Mouse (Mus musculus) embryo, embryonic 11.5 days (tissue): ENCODE measurements around the gene Pnkp.
A peak's percentile ranks its signal among the peaks of the same experiment; 100 is the strongest.

Experiments used
- DNase-seq: peaks from one replicate; pipeline ENCODE4 v3.0.0-alpha.2; 2012; ENCODE audit warnings: low read depth, low spot score

The Pnkp gene

GRCm38 (mm10) chr7:44857042-44857552 lies at the start of gene Pnkp:
Gene Pnkp (plus strand): TSS chr7:44857139.
- peak; percentile 73 for DNase-seq

DNA sequence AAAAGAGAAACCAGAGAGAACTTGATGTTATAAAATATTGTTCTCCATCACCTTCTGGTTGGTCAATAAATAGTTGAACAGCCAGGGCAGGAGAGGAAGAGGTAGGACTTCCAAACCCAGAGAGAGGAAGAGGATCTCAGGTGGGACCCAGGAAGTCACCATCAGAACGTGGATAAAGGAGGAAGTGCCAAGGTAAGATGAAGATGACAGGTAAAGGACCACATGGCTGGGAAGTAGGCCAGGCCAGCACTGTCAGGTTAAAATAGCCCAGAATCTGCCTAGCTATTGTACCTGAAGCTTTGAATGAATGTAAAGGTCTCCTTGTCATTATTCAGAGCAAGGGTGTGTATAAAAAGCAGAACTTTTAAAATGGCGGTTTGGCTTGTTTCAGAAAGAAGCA lies 48.0 kb upstream of the Pnkp start:
- DNase-seq: no peak

DNA sequence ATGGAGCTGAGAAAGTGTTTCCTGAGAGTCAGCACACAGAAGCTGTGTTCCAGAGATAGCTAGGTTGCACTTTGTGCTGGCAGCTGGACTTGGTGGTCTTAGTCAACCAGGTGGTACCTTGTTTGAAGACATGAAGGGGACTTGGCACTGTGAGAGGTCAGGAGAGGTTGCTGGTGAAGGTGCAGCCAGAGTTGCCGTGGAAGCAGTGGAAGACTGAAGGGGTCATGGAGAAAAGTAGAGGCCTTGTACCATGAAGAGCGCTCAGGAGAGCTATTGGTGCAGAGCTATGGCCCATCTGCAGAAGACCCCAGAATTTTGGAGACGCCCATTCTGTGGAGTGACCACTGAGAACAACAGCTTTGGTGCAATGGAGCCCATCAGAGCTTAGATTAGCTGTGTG lies 47.5 kb upstream of the Pnkp start:
- no peak for DNase-seq

GRCm38 (mm10) chr7:44810365-44810764 lies 46.6 kb upstream of the Pnkp start:
- DNase-seq: no peak

DNA sequence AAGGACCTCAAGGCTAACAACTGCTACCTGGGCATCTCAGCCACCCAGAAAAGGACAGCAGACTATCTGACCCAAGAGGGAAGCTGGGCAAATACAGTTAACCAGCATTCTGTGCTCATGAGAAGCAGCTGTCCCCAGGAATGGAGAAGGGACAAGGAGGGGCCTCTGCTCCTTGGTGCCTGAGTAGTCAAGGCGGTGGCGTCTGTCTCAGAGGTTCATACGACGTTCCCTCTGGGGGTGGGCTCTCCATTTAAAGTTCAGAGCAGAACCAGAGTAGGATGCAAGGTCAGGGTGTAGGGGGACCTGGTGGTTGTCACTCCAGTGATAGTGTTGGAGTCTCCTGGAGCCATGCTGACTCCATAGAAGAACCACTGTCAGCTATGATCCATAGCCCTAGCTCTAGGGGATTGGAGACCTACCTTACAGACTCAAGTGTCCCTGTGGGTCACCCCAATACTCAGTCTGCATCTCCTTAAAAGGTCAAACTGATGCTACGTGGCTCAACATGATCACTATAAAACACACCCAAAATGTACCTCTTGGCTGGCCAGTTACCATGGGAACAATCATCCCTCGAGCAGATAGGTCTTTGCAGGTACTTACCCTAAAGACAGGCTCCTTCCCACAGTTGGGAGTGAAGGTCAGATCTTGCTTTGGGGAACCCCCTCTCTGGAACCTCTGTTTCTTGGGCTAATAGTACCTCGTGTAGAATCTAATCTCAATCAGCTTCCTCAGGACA lies 46.0 kb upstream of the Pnkp start:
- no peak for DNase-seq

- no peak for DNase-seq
Measured at GRCm38 (mm10) chr7:44812651-44813325, 44.2 kb upstream of the Pnkp start.

GRCm38 (mm10) chr7:44813985-44814384 lies 43.0 kb upstream of the Pnkp start:
- no peak for DNase-seq

- DNase-seq: no peak
Measured at GRCm38 (mm10) chr7:44814423-44814822, 42.5 kb upstream of the Pnkp start.

DNA sequence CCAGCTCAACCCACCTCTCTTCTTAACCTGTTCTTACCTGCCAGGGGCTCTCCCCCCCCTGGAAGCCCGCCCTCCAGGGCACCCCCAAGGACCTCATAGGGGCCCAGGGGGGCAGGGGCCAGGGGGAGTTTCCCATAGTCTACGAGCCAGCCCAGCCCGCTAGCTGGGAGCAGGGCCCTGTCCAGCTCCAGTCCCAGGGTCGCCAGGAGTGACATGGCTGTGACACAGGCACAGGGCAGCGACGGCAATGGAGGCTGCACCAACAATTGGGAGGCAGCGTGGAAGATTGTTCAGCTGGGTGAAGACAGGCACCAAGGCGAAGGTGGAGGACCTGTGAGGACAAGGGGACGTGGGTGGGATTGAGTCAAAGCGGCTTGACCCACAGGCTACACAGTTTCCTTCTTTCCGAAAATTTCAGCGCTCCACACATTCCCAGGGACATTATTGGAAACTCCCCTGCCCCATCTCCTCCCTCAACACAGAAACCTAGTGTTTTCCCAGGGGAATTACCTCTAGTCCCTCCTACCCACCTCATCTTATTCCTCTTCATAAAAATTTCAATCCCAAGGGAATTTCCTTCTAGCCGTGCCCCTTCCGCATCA lies 41.9 kb upstream of the Pnkp start:
- no peak for DNase-seq

GRCm38 (mm10) chr7:44815721-44816469 lies 41.0 kb upstream of the Pnkp start, which contains the start of the genes Nup62 and Il4i1:
Gene Nup62 (plus strand): TSS chr7:44816088.
Gene Il4i1 (plus strand): TSS chr7:44816387.
- DNase-seq: peak; percentile 99

DNA sequence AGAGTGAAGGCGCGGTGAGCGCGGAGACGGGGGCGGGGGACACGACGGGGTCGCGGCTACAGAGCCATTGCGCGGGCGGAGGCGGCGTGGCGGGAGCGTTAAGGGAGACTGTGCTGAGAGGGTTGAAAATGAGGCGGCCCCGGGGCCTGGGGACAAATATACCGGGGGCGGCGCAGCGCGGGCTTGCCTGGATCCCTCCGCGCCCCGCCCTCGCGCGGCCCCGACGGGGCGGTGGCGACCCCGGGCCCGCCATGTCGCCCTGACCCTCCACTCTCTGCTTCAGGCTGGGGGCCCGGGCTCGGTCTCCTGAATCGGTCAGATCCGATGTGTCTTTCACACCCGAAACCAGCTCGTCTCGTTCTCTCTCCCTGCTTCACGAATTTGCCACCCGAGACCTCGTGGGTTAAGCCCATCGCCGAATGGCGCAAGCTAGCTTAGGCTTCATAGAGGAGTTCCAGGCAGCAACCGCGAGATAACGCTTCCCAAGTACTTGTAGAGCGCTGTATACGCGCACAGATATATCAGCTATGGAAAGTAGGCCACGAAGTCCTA lies 40.4 kb upstream of the Pnkp start, which contains the start of gene Atf5:
Gene Atf5 (minus strand): TSS at position 189 of the 552 bp plus-strand sequence.
- DNase-seq: peak; percentile 29

DNA sequence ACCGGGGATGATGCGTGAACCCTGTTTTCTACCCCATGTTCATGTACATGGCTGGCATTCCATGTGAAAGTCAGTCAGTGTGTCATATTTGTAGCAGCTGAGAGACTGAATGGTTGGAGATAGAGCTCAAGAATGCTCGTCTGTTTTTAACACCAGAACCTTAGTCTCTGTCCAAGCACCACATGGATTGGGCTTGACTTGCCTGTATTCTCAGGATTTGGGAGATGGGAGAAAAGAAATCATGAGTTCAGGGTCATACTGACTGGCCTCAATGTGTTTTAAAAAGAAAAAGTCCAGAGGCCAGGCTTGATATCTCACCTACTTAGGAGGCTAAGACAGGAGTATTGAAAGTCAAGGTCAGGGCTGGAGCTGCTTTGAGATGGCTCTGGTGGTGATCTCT lies 39.5 kb upstream of the Pnkp start:
- no peak for DNase-seq

DNA sequence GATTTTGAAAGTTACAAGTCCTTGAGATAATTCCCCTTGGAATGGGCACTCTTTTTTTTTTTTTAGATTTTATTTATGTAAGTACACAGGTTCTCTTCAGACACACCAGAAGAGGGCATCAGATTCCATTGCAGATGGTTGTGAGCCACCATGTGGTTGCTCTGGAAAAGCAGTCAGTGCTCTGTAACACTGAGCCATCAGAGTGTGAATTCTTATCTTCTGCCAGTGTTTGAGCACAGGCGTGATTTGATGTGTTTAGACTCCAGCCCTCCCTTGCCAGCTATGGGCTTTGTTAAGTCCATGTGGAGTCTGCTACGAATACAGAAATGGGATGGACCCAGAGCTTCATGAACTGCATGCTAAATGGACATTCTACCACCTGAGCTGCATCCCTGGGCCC lies 38.8 kb upstream of the Pnkp start:
- no peak for DNase-seq

GRCm38 (mm10) chr7:44818751-44819235 lies 38.1 kb upstream of the Pnkp start:
- DNase-seq: no peak

GRCm38 (mm10) chr7:44819391-44819790 lies 37.5 kb upstream of the Pnkp start:
- no peak for DNase-seq

GRCm38 (mm10) chr7:44819863-44820262 lies 37.1 kb upstream of the Pnkp start:
- no peak for DNase-seq

- DNase-seq: no peak
Measured at GRCm38 (mm10) chr7:44820525-44820924, 36.4 kb upstream of the Pnkp start.

DNA sequence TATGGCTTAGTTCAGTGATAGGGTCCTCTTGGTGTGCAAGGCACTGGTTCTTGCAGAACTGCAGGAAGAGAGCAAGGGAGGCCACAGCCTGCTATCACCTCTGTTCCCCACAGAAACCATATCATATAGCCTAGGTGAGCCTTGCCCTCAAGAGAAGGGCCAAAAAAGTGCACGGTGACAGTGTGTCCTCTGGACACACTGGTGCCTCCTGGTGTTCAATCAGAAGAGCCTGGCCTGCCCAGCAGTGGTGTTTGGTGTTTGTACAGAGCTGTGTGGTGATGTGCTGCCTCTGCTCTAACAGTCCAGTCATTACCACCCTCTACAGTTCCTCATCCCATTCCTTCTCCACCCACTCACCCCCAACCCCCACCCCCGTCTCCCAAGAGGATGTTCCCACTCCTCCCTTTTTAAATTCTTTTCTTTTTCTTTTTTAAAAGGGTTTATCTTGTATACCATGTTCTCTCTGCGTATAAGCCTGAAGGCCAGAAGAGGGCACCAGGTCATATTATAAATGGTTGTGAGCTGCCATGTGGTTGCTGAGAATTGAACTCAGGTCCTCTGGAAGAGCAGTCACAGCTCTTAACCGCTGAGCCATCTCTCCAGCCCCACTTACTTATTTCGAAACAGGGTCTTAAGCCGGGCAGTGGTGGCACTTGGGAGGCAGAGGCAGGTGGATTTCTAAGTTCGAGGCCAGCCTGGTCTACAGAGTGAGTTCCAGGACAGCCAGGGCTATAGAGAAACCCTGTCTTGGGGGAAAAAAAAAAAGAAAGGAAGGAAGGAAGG lies 35.1 kb upstream of the Pnkp start:
- DNase-seq: no peak

DNA sequence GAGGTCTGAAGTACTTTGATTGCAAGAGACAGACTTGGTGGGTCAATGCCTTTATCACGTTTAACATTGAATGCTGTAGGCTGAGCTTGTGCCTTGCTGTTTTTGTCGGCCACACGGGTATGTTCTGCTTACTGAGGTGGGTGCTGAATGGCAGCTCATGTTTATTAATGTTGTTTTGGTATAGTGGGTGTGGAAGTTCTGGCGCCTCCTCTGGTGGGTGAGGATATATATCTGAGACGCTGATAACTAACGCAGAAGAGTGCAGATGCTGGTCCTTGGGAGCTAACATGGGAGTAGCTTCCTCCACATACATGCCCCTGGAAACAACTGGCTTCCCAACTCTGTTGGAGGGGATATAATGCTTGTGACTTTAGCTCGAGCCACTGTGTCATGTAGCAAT lies 33.5 kb upstream of the Pnkp start:
- no peak for DNase-seq

- DNase-seq: peak; percentile 61
Measured at GRCm38 (mm10) chr7:44824872-44825271, 32.1 kb upstream of the Pnkp start.
